Mouse (Mus musculus) spleen, postnatal 4 days (tissue): ENCODE results near the gene Lmx1b.
A peak's percentile ranks its signal among the peaks of the same experiment; 100 is the strongest.

ENCODE experiments used
- DNase-seq, 2 experiments: peaks; one replicate each; pipeline ENCODE4 v3.0.0; 2022; ENCODE audit warnings: low spot score in 2 of 2

Lmx1b gene

DNA sequence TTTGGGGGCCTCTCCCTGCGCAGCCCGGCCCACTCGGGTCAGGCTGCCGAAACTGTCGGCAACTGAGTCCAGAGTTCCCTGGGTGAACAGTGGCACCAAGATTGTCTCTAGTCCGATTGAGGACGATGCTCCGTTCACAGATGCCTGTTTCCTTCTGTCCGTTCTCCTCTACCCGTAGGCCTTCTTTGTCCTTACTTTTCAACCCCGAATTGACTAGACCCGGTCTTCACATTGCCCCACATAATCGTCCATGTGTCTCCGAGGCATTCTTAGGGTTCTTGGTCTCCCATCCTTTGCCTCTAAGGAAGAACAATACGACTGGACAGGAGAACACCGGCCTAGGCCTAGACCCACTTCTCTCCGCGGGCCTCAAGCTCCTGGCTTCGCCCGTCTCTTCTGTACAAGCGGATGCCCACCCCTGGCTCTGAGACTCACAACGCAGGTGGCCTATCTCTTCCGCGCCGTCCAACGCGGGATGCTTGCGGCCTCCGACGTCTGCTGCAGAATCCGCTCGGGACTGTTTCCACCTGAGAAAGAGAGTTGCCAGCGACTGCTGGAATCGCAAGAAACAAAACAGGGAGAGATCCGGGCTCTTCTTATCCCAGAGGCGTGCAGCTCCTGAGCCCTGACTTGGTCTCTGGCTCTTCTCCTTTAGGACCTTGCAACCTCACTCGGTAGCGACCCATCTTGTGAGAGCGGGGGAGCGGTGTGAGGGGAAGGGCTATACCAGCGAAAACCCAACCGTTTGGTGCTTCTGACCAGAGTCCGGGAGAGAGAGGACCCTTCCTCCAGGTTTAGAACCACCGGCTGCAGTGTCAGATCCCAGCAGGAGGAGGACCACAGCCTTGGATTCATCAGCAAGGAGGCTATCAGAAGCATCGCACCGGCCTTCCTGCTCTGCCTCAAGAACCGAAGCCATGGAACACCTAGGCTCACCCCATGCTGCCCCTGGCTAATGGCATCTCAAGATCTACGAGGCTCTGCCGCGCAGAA lies 3.7 kb upstream of the Lmx1b start:
- DNase-seq = no peak

- DNase-seq = peak; percentile 50 to 85
These were observed 2.5 kb upstream of the Lmx1b start for GRCm38 (mm10) chr2:33642650-33643458.

GRCm38 (mm10) chr2:33641859-33642571 lies 1.7 kb upstream of the Lmx1b start:
- DNase-seq = no peak

- DNase-seq = no peak
These were observed 907 bp upstream of the Lmx1b start for GRCm38 (mm10) chr2:33640978-33641858.

DNA sequence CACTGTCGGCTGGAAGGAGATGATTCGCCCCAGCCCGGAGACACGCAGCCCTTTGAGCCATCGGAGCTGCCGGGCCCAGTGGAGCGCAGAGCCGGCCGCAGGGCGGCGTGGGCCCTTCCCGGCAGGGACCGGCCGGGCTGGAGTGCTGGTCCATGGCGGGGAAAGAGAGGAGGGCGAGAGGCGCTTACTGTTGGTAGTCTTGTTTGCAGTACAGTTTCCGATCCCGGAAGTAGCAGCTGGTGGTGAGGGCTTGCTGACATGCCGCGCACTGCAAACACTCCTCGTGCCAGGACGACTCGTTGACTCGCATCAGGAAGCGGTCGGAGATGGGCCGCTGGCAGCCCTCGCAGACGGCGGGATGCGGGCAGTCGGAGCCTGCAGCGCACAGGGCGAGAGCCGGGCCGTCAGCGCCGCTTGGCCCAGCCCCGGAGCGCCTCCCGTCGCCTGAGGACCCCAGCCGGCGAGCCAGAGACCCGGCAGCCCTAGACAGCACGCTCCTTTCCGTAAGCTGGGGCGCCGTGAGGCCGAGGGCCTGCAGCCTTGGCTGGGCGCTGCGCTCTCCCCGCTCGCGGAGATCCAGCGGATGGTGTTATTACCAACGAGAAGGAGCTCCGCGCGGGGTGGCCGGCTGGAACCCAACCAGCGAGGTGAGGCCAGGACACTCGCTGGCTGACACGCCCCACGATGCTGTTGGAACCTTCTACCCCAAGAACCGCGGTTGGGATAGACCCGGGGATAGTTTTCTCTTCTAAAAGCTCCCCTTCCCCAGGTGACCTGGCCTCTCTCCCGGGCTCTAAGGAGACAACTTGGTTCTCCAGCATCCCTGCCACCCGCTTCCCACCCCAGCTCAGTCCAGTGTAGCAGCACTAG lies 775 bp downstream of the Lmx1b start:
- DNase-seq = no peak

DNA sequence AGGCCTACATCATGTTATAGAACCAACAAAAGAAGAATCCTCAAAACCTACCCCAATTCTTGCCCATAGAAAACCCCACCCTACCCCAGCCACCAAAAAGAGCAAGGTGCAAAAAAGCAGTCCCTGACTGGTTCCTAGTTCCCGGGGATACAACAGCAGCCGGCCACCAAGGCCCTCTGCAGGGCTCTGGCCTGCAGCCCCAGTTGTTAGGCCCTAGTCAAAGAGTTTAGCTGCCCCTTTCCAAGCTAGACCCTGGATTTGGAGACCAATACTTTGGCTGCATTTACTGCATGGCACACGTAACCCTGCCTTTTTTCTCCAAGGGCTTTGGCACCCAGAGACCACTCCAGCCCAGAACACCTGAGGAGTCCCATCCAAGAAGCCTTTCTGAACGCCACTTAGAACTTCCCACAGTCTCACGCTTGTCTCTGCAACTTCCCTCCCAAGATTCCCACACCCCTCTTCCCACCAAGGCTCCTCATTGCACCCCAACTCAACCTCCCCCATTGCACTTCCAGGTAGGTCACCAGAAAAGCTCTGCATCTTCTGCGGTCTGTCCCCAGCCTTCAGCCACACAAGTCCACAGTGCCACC lies 2.1 kb downstream of the Lmx1b start:
- DNase-seq = no peak

- DNase-seq = no peak
These were observed 3.0 kb downstream of the Lmx1b start for GRCm38 (mm10) chr2:33637288-33637687.

GRCm38 (mm10) chr2:33636628-33637188 lies 3.6 kb downstream of the Lmx1b start:
- DNase-seq = no peak

GRCm38 (mm10) chr2:33636117-33636521 lies 4.2 kb downstream of the Lmx1b start:
- no peak for DNase-seq

DNA sequence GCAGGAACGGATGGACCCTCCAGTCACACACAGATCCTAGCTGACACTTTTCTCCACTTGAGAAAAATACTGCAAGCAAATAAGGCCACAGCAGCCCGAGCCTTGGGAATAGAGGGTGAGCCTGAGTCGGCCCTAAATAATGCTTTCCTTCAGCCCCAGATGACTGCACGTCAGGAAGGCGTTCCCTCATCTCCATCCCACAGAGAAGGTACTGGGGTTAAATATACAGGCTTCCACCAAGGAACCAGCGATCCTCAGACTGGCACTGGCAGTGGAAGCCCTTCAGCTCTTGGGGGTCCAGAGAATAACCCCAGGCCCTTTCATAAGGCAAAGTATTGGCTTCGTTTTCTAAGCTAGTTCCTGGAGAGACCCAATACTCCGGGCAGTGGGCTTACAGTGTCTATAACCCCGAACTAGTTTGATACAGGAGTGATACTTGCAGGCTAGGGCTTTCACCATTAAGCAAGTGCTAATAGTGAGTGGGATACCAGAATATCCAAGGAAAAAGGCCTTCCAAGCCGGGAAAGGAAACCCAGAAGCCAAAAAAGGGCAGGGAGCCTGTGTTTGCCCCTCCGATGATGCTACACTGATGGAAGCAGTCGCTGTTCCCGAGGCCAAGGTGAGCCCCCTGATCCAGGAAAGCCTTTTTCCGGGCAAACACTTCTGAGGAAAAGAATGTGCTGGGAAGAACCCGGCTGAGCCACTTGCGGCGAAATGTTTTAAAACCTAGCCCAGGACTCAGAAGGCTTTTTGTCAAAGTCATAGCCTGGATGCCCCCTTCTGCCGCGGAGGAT lies 4.8 kb downstream of the Lmx1b start:
- no peak for DNase-seq

DNA sequence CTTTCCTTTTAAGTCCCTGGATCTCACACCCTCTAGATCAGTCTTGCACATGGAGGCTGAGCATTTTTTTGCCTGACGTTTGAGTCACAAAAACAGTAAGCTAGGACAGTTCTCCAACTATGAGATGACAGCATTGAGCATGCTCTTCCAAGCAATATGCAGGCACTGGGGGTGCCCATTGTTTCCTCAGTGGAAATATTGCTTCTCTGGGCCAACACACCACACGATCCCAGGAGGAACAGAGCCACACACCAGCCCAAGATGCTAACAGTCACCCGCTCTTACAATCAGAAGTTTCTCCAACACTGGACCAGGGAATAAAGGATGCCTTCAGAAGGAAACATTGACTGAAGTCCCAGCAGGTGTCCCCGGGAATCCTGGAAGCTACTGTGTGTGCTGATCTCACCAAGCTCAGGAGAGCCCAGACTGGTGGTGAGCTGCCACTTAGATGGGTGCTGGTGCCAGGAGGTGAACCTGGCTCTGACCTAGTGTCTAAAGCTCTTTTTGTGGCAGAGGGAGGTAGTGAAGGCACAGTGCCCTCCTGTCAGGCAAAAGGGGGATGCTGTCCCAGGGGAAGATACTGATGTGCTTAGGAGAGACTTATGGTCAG lies 5.7 kb downstream of the Lmx1b start:
- DNase-seq = no peak

DNA sequence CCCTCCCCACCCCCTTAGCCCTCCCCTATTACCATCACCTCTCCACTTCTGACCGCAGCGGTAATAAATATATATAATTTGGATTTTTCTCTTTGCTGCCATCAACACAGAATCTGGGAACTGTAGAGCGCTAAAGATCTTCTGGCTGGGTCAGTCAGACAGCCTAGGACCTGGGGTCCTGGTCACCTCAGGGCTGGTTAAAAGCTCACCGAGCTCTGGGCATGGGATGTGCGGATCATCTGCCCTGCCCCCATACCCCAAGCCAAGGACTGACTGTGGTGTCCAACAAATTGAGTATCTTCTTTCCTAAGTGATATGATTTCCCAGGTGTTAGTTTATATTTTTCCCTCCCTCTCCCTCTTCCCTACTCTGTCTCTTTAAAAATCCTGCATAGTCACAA lies 6.4 kb downstream of the Lmx1b start:
- DNase-seq = no peak

DNA sequence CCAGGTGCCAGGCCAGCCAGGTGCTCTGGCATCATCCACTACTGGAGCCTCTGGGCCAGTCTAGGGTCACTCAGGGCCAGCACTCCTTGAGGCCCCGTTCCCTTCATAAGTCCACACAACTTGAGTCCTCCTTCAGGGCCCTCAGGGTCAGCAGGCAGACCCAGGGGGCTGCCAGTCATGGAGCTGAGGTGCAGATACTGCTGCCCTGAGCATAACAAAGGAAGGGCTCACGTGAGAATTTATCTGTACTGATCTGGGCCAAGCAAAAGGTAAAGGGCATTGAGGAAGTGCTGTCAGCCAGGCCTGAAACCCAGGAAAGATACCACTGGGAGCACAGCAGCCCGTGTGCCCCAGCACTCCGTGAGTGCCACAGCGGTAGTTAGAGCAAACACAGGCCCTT lies 7.1 kb downstream of the Lmx1b start:
- no peak for DNase-seq

GRCm38 (mm10) chr2:33632551-33633059 lies 7.7 kb downstream of the Lmx1b start:
- DNase-seq = no peak

DNA sequence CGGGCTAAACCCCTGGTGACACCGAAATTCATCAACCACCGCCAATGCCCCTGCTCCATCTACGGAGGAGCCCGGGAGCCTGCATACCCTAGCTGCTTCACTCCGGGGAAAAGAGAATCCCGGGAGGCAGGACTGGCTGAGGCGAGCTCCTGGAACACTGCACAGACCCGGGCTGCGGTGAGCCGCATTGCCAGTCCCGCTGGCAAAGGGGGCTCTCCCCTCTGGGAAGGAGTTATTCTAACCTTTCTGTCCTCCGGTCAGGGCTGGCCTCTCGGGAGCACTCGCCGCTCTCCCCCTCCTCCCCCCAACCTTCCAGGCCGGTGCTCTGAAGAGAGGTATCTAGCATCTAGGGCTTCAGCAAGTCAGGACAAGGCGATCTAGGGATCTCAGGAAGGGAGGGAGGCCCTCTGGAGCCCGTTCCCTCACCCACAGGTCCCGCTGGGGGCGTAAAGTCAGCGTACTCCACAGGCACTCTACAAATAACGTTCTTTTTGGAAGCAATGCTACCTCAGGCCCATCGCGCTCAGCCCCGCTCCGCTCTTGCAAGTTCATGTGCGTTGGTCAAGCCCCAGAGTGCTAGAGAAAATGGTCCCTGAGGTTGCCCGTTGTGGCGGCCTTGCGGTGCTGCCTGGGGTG lies 8.5 kb downstream of the Lmx1b start:
- no peak for DNase-seq

DNA sequence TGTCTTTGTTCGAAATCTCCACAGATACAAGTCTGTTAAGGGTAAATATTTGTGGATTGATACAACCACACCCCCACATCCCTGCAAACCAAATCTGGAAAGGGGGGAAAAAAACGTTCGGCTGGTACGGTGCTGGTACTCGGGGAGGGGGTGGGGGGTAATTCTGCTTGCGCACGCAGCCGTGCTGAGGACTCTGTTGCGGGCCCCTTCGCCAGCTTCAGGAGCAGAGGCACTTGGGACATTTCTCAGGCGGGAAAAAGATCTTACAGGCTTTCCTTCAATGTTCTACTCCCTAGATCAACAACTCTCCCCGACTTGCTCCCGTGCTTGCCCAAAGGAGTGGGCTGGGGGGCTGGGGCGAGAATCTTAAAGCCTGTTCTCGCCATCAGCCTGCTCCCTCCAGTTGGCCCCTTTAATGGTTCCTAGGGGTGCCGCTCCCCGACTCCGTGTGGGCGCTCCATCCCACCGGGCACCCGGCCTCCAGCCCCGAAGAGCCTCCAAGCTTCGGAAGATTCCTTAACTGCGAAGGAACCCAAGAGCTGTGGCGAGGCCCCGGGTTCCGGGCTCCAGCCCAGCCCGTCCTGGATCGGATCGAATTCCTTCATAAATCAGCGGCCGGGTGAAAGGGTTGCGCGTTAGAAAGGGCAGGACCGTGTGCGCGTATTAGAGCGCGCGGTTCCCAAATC lies 9.1 kb downstream of the Lmx1b start:
- no peak for DNase-seq
